Mouse (Mus musculus) kidney, postnatal 25 days (tissue): ENCODE results near the gene Gse1.
A peak's percentile ranks its signal among the peaks of the same experiment; 100 is the strongest.

Source experiments
- DNase-seq, 2 experiments: peaks; one replicate each; pipeline ENCODE4 v3.0.0; 2021; ENCODE audit warnings: mixed read lengths in 2 of 2

The Gse1 gene

GRCm38 (mm10) chr8:120520707-120521590 lies 292.7 kb downstream of the Gse1 start:
- no peak for DNase-seq

- DNase-seq: no peak
These were observed 293.3 kb downstream of the Gse1 start for GRCm38 (mm10) chr8:120521591-120521965.

GRCm38 (mm10) chr8:120523641-120524040 lies 295.4 kb downstream of the Gse1 start:
- DNase-seq: no peak

GRCm38 (mm10) chr8:120525135-120525534 lies 296.9 kb downstream of the Gse1 start:
- no peak for DNase-seq

- no peak for DNase-seq
These were observed 297.6 kb downstream of the Gse1 start for GRCm38 (mm10) chr8:120525832-120526231.

GRCm38 (mm10) chr8:120526577-120526976 lies 298.3 kb downstream of the Gse1 start:
- DNase-seq: no peak

- DNase-seq: no peak
These were observed 300.1 kb downstream of the Gse1 start for GRCm38 (mm10) chr8:120528332-120528731.

- DNase-seq: peak; percentile 53 to 85
These were observed 301.0 kb downstream of the Gse1 start for GRCm38 (mm10) chr8:120529226-120529625.

GRCm38 (mm10) chr8:120530954-120531656 lies 302.8 kb downstream of the Gse1 start:
- DNase-seq: no peak

GRCm38 (mm10) chr8:120531775-120532516 lies 303.7 kb downstream of the Gse1 start:
- no peak for DNase-seq

- no peak for DNase-seq
These were observed 304.4 kb downstream of the Gse1 start for GRCm38 (mm10) chr8:120532517-120533215.

GRCm38 (mm10) chr8:120533380-120533779 lies 305.1 kb downstream of the Gse1 start:
- DNase-seq: no peak

- no peak for DNase-seq
These were observed 305.8 kb downstream of the Gse1 start for GRCm38 (mm10) chr8:120534080-120534479.

- DNase-seq: peak; percentile 87 to 91
These were observed 306.5 kb downstream of the Gse1 start for GRCm38 (mm10) chr8:120534504-120535368.

GRCm38 (mm10) chr8:120535452-120536305 lies 307.4 kb downstream of the Gse1 start:
- DNase-seq: peak; percentile 40 to 78

- DNase-seq: peak in 1 of 2 experiments; percentile 60
These were observed 308.3 kb downstream of the Gse1 start for GRCm38 (mm10) chr8:120536306-120537206.

GRCm38 (mm10) chr8:120537207-120537817 lies 309.1 kb downstream of the Gse1 start:
- DNase-seq: peak; percentile 84 to 96

- peak; percentile 74 to 91 for DNase-seq
These were observed 309.7 kb downstream of the Gse1 start for GRCm38 (mm10) chr8:120537818-120538396.
